Mouse (Mus musculus) thymus, adult 2 months (tissue): Measurements from ENCODE around the gene Zkscan6. TPM values are rescaled to one million over a fixed set of nuclear protein-coding genes. Genes with fewer than 3 reads are reported as not detected.

Source experiments
- DNase-seq: peaks from one replicate; pipeline ENCODE4 v3.0.0; 2021
- H3K27ac ChIP-seq: fragments of 200-500 bp; 2 replicates; pipeline ENCODE4 v1.5.1; 2012; ENCODE audit warnings: low read length, control low read depth; ENCODE audit not compliant: control insufficient read depth, insufficient read depth
- H3K27me3 ChIP-seq: fragments of 200-500 bp; 2 replicates; pipeline ENCODE4 v1.6.1; 2012; ENCODE audit warnings: mild to moderate bottlenecking, low read length, moderate library complexity, mixed read lengths; ENCODE audit not compliant: control insufficient read depth, insufficient read depth
- H3K36me3 ChIP-seq: fragments of 200-500 bp; 2 replicates; pipeline ENCODE4 v1.6.1; 2012; ENCODE audit warnings: mild to moderate bottlenecking, low read length, moderate library complexity; ENCODE audit not compliant: control insufficient read depth, insufficient read depth
- H3K4me1 ChIP-seq: fragments of 200-500 bp; replicated peaks from 2 replicates; pipeline ENCODE4 v1.6.1; 2012; ENCODE audit warnings: low read length; ENCODE audit not compliant: control insufficient read depth, insufficient read depth
- H3K4me3 ChIP-seq: fragments of 200-500 bp; 2 replicates; pipeline ENCODE4 v1.5.1; 2012; ENCODE audit warnings: mild to moderate bottlenecking, low read length, control low read depth, moderate library complexity; ENCODE audit not compliant: control insufficient read depth, insufficient read depth
- CTCF ChIP-seq: fragments of 200-500 bp; IDR thresholded peaks from 2 replicates; pipeline ENCODE4 v1.5.1; 2012; ENCODE audit warnings: mild to moderate bottlenecking, control low read depth, low read length, moderate library complexity, borderline replicate concordance; ENCODE audit not compliant: control insufficient read depth, poor library complexity, insufficient read depth; ENCODE audit errors: extremely low read depth
- POLR2A ChIP-seq: fragments of 200-500 bp; IDR thresholded peaks from 2 replicates; pipeline ENCODE4 v1.6.1; 2012; ENCODE audit warnings: mild to moderate bottlenecking, low read length, control low read depth, moderate library complexity; ENCODE audit not compliant: control insufficient read depth, poor library complexity, insufficient read depth; ENCODE audit errors: extremely low read depth
- WGBS: fragments of 180-500 bp; shearing (Covaris S2); methylation state at CpG from one replicate; pipeline ENCODE4 v1.1.7; 2018; 5-methylcytosine and 5-hydroxymethylcytosine counted together
- polyA plus RNA-seq: library from polyadenylated mRNA; depleted of rRNA; stranded (reverse); fragments of >200 nt; gene quantifications from 2 replicates; pipeline ENCODE4 v1.2.3, GENCODE M21; 2012

The Zkscan6 gene
- polyA plus RNA-seq, 1 experiment, result 7.6 TPM

- Histone ChIP-seq H3K36me3 (no peaks in the 10 kb centered on the region), H3K27ac (no peak overlapping the region), H3K27me3 (no peaks in the 10 kb centered on the region), H3K4me1 (peaks cover 7% of the 10 kb centered on the region), H3K4me3 (no peak overlapping the region)
- no peak for TF ChIP-seq POLR2A
- TF ChIP-seq CTCF, result no peak
- DNase-seq, result no peak
- 98% methylated on average over 2 of the region's 2 CpGs for WGBS
Observed at GRCm38 (mm10) chr11:65773535-65773934, 33.4 kb upstream of the Zkscan6 start.

- no peak overlapping the region for H3K4me3 ChIP-seq
- peaks cover 7% of the 10 kb centered on the region for H3K4me1 ChIP-seq
- no peak overlapping the region for H3K27ac ChIP-seq
- WGBS, result 89% methylated on average over 6 of the region's 6 CpGs
- no peaks in the 10 kb centered on the region for H3K27me3 ChIP-seq
- DNase-seq, result no peak
- TF ChIP-seq CTCF, result no peak
- TF ChIP-seq POLR2A, result no peak
- H3K36me3 ChIP-seq, result no peaks in the 10 kb centered on the region
Observed at GRCm38 (mm10) chr11:65773946-65774656, 32.9 kb upstream of the Zkscan6 start.

GRCm38 (mm10) chr11:65776906-65777611, 29.9 kb upstream of the Zkscan6 start:
- H3K27me3 ChIP-seq, result no peaks in the 10 kb centered on the region
- 28% methylated on average over 2 of the region's 2 CpGs for WGBS
- DNase-seq, result no peak
- no peak overlapping the region for H3K27ac ChIP-seq
- peaks cover 5% of the 10 kb centered on the region for H3K36me3 ChIP-seq
- H3K4me1 ChIP-seq, result peaks cover 7% of the 10 kb centered on the region
- no peak overlapping the region for H3K4me3 ChIP-seq
- TF ChIP-seq POLR2A, result no peak
- no peak for TF ChIP-seq CTCF

- Histone ChIP-seq H3K4me3 (no peak overlapping the region), H3K27me3 (no peaks in the 10 kb centered on the region), H3K4me1 (peaks cover 7% of the 10 kb centered on the region), H3K27ac (no peak overlapping the region), H3K36me3 (peaks cover 5% of the 10 kb centered on the region)
- DNase-seq, result no peak
- TF ChIP-seq POLR2A (no peak), CTCF (no peak)
- WGBS, result 22% methylated on average over 5 of the region's 5 CpGs
Observed at GRCm38 (mm10) chr11:65777810-65778209, 29.2 kb upstream of the Zkscan6 start.

DNA sequence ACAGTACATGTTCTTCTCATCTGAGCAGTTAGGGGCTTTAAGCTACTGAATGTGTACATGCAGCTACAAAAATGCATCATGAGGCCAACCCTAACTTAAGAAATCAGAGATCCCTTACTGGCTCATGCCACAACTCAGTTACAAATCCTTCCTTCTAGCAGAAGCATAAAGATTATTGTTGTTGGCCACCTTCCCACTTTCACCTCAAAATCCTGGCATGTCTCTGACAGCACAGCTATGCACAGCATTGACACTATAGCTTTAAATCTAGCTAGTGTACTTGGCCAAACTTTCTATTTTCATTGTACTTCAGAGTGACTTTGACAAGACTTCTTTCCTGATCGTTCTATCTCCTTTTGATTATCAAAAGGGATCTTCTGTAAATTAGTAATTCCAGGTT, 27.9 kb upstream of the Zkscan6 start:
- Histone ChIP-seq H3K36me3 (peaks cover 5% of the 10 kb centered on the region), H3K4me1 (peaks cover 7% of the 10 kb centered on the region), H3K27ac (no peak overlapping the region), H3K27me3 (no peaks in the 10 kb centered on the region), H3K4me3 (no peak overlapping the region)
- no peak for DNase-seq
- WGBS, result 79% methylated on average over 1 of the region's 1 CpGs
- TF ChIP-seq POLR2A, result no peak
- no peak for TF ChIP-seq CTCF

DNA sequence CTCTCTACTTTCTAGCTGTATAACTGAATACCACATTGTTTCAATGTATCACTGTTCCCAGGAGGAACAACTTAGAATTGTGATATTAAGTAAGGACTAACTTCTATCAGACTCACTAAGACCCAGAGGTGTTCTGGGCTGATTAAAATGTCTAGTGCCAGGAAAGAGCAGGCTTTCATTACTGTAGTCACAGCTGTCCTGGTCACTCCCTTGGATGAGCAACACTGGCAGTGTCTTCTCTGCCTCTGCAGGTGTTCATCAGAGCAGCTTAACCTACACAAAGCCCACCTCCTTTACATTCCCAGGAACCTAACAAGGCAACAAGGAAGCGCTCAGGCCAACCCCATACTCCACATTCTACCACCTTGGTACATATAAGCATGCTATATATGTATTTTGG, 27.4 kb upstream of the Zkscan6 start:
- Histone ChIP-seq H3K36me3 (peaks cover 5% of the 10 kb centered on the region), H3K4me1 (peaks cover 7% of the 10 kb centered on the region), H3K4me3 (no peak overlapping the region), H3K27ac (no peak overlapping the region), H3K27me3 (no peaks in the 10 kb centered on the region)
- TF ChIP-seq POLR2A (no peak), CTCF (no peak)
- no peak for DNase-seq
- 95% methylated on average over 1 of the region's 1 CpGs for WGBS
